Mouse (Mus musculus) kidney, adult 2 months (tissue): ENCODE measurements around the gene Lpcat4. TPM values are rescaled to one million over a fixed set of nuclear protein-coding genes. Genes with fewer than 3 reads are reported as not detected.

Experiments
- DNase-seq: peaks from one replicate; pipeline ENCODE4 v3.0.0; 2021
- H3K27ac ChIP-seq: fragments of 200-500 bp; 2 replicates; pipeline ENCODE4 v1.5.1; 2012; ENCODE audit warnings: low read depth, low read length, control low read depth, inconsistent platforms; ENCODE audit not compliant: insufficient read depth
- H3K27me3 ChIP-seq: fragments of 200-500 bp; replicated peaks from 2 replicates; pipeline ENCODE4 v1.6.1; 2012; ENCODE audit warnings: mild to moderate bottlenecking, moderate library complexity, low read length, inconsistent platforms; ENCODE audit not compliant: control insufficient read depth, insufficient read depth
- H3K36me3 ChIP-seq: fragments of 200-500 bp; 2 replicates; pipeline ENCODE4 v1.6.1; 2012; ENCODE audit warnings: mild to moderate bottlenecking, moderate library complexity, low read length, inconsistent platforms; ENCODE audit not compliant: control insufficient read depth, insufficient read depth
- H3K4me1 ChIP-seq: fragments of 200-500 bp; 2 replicates; pipeline ENCODE4 v1.6.1; 2011; ENCODE audit warnings: low read length; ENCODE audit not compliant: control insufficient read depth, insufficient read depth
- H3K4me3 ChIP-seq: fragments of 200-500 bp; 2 replicates; pipeline ENCODE4 v1.5.1; 2011; ENCODE audit warnings: mild to moderate bottlenecking, low read depth, low read length, control low read depth; ENCODE audit not compliant: insufficient read depth
- CTCF ChIP-seq: fragments of 200-500 bp; conservative IDR thresholded peaks from 2 replicates; pipeline ENCODE4 v1.5.1; 2011; ENCODE audit warnings: low read depth, mild to moderate bottlenecking, control low read depth, low read length, moderate library complexity, mixed read lengths; ENCODE audit not compliant: insufficient read depth, insufficient read length
- POLR2A ChIP-seq: fragments of 200-500 bp; IDR thresholded peaks from one replicate; pipeline ENCODE4 v1.6.1; 2011; ENCODE audit warnings: low read depth, low read length, control low read depth
- WGBS: fragments of 180-500 bp; shearing (Covaris S2); methylation state at CpG from one replicate; pipeline ENCODE4 v1.1.7; 2018; 5-methylcytosine and 5-hydroxymethylcytosine counted together
- polyA plus RNA-seq: library from polyadenylated mRNA; depleted of rRNA; stranded (reverse); fragments of >200 nt; gene quantifications from 2 replicates; pipeline ENCODE4 v1.2.3, GENCODE M21; 2012

The Lpcat4 gene
- polyA plus RNA-seq, 1 experiment = 22.5 TPM

GRCm38 (mm10) chr2:112261748-112262653, 22.7 kb downstream of the Lpcat4 start, which contains the start of gene Nop10:
TSS of gene Nop10 (plus strand) at chr2:112261926.
- peak; percentile 81 for TF ChIP-seq CTCF
- peak; percentile 92 for TF ChIP-seq POLR2A
- Histone ChIP-seq H3K27ac (peak within 1 kb of the TSS; percentile 59; the same call in 1 of the 2 replicates), H3K4me3 (peak within 1 kb of the TSS; percentile 60), H3K27me3 (no peaks in the 10 kb centered on the region), H3K36me3 (no peaks in the 10 kb centered on the region), H3K4me1 (peaks cover 3% of the 10 kb centered on the region; the same call in 1 of the 2 replicates)
- peak; percentile 92 for DNase-seq
- under 1% methylated on average over 36 of the region's 36 CpGs for WGBS

DNA sequence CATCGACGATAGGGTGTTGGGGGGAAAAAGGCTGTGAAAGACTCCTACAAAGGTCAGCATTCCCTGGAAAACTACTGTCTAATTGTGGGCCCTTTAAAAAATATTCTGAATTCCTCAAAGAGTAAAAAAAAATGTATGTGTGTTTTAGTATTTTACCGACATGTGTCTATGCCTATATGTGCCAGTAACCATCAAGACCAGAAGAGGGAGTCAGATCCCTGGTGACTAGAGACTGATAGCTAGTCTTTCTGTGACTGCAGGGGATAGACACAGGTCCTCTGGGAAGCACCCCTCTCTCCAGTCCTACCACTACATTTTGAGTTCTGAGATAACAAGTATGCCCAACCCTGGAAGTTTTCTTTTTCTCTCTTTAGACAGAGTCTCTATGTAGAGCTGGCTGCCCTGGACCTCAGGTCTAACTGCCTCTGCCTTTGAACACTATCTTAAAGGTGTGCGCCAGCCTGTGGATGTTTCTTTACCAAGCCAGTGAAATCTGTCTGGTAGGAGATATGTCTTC, 23.6 kb downstream of the Lpcat4 start:
- no peak for DNase-seq
- H3K36me3 ChIP-seq = no peaks in the 10 kb centered on the region
- H3K4me1 ChIP-seq = peaks cover 3% of the 10 kb centered on the region; the same call in 1 of the 2 replicates
- H3K27ac ChIP-seq = 0 out of 2 replicates have a peak overlapping the region, but pooled peaks have one; percentile 1
- H3K27me3 ChIP-seq = no peaks in the 10 kb centered on the region
- peak overlapping the region; percentile 42 for H3K4me3 ChIP-seq
- 27% methylated on average over 4 of the region's 4 CpGs for WGBS
- TF ChIP-seq POLR2A = no peak
- 0 out of 2 replicates have a peak, but pooled peaks have one; percentile 8 for TF ChIP-seq CTCF

DNA sequence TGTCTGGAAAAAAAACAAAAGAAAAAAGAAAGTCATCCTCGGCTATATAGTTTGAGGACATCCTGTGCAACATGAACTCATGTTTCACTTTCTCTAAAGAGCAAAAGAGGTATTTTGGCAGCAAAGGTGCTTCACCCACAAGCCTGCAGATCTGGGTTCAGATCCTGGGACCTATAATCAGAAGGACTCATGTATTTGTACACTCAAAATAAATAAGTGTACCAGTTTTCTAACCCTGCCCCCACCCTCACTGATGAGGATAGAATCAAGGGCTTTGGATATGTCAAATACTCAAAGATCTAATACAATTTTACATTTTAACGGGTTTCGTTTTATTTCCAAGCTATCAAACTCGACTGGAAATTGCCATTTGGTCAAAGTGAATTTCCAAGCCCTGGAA, 25.1 kb downstream of the Lpcat4 start:
- Histone ChIP-seq H3K4me1 (peaks cover 3% of the 10 kb centered on the region; the same call in 1 of the 2 replicates), H3K36me3 (no peaks in the 10 kb centered on the region), H3K27ac (no peak overlapping the region), H3K27me3 (no peaks in the 10 kb centered on the region), H3K4me3 (no peak overlapping the region)
- TF ChIP-seq POLR2A (no peak), CTCF (no peak)
- DNase-seq = no peak
- 72% methylated on average over 4 of the region's 4 CpGs for WGBS

GRCm38 (mm10) chr2:112265448-112266241, 26.4 kb downstream of the Lpcat4 start, which contains the start of gene Slc12a6:
TSS of gene Slc12a6 (plus strand) at chr2:112265825.
- TF ChIP-seq CTCF (no peak), POLR2A (peak; percentile 9)
- DNase-seq = peak; percentile 96
- under 1% methylated on average over 84 of the region's 85 CpGs for WGBS

GRCm38 (mm10) chr2:112266242-112266592, 26.9 kb downstream of the Lpcat4 start, which contains the start of gene Gm21985:
TSS of gene Gm21985 (plus strand) at chr2:112266314.
- Histone ChIP-seq H3K27ac (peak within 1 kb of the TSS; percentile 77), H3K36me3 (no peaks in the 10 kb centered on the region), H3K4me1 (peaks cover 3% of the 10 kb centered on the region; the same call in 1 of the 2 replicates), H3K27me3 (no peaks in the 10 kb centered on the region), H3K4me3 (peak within 1 kb of the TSS; percentile 89)
- DNase-seq = peak; percentile 60
- under 1% methylated on average over 11 of the region's 11 CpGs for whole genome bisulfite sequencing
- TF ChIP-seq CTCF (no peak), POLR2A (no peak)

More at GRCm38 (mm10) chr2:112265448-112266241, 26.4 kb downstream of the Lpcat4 start, which contains the start of gene Slc12a6:
- Histone ChIP-seq H3K4me1 (peaks cover 3% of the 10 kb centered on the region; the same call in 1 of the 2 replicates), H3K36me3 (no peaks in the 10 kb centered on the region), H3K27me3 (no peaks in the 10 kb centered on the region), H3K4me3 (peak within 1 kb of the TSS; percentile 89), H3K27ac (peak within 1 kb of the TSS; percentile 77)

GRCm38 (mm10) chr2:112266780-112267179, 27.5 kb downstream of the Lpcat4 start:
- Histone ChIP-seq H3K4me1 (peaks cover 3% of the 10 kb centered on the region; the same call in 1 of the 2 replicates), H3K4me3 (peak overlapping the region; percentile 48), H3K27ac (peak overlapping the region; percentile 35), H3K36me3 (no peaks in the 10 kb centered on the region), H3K27me3 (no peaks in the 10 kb centered on the region)
- TF ChIP-seq CTCF (no peak), POLR2A (no peak)
- peak; percentile 34 for DNase-seq
- 18% methylated on average over 10 of the region's 10 CpGs for WGBS
